Mouse (Mus musculus): ENCODE data around the gene Esr2. TPM values are rescaled to one million over a fixed set of nuclear protein-coding genes. Genes with fewer than 3 reads are reported as not detected.
"Not testable (repeated sequence)": the region's sequence is repeated elsewhere in the genome, so short reads cannot be mapped to it uniquely, and the experiment has no call there.

The Esr2 gene
- polyA plus RNA-seq, 1 experiment from 2014 or later, result 0.32 TPM

GRCm38 (mm10) chr12:76152389-76152788 is 24.7 kb downstream of the Esr2 start:
- H3K4me2 ChIP-seq (ENCODE audit: low read length), result peak overlapping the region; percentile 65
- not testable (repeated sequence) for H3K4me1 ChIP-seq (ENCODE audit: control insufficient read depth in 2 of 2, insufficient read depth in 2 of 2, low read length in 2 of 2); H3K27me3 ChIP-seq (ENCODE audit: control insufficient read depth, insufficient read depth, low read length); ATAC-seq (ENCODE audit: insufficient number of reproducible peaks, insufficient read depth, low FRiP score, low read depth); H3K36me3 ChIP-seq (ENCODE audit: control insufficient read depth, insufficient read depth, low read length); H3K9me3 ChIP-seq (ENCODE audit: control insufficient read depth, low read length); H3K27ac ChIP-seq (replicated peaks in 1 of 2; ENCODE audit: control insufficient read depth in 1 of 2, insufficient read depth in 1 of 2, low read depth in 2 of 2, low read length in 2 of 2)
- H3K4me3 ChIP-seq (ENCODE audit: control insufficient read depth in 1 of 2, insufficient read depth in 1 of 2, low read depth in 1 of 2, low read length in 2 of 2), result peak overlapping the region; percentile 37 to 45
- 8% methylated on average over 30 of the region's 30 CpGs for WGBS
- peak overlapping the region; percentile 50 for H3K9ac ChIP-seq (ENCODE audit: low read length)

- Histone ChIP-seq H3K27me3 (ENCODE audit: control insufficient read depth, insufficient read depth, low read length) (no peaks in the 10 kb centered on the region), H3K36me3 (ENCODE audit: control insufficient read depth, insufficient read depth, low read length) (no peaks in the 10 kb centered on the region), H3K4me3 (ENCODE audit: control insufficient read depth in 1 of 2, insufficient read depth in 1 of 2, low read depth in 1 of 2, low read length in 2 of 2) (no peak overlapping the region), H3K4me2 (ENCODE audit: low read length) (no peak overlapping the region), H3K9me3 (ENCODE audit: control insufficient read depth, low read length) (no peaks in the 10 kb centered on the region), H3K27ac (replicated peaks in 1 of 2; ENCODE audit: control insufficient read depth in 1 of 2, insufficient read depth in 1 of 2, low read depth in 2 of 2, low read length in 2 of 2) (no peak overlapping the region), H3K4me1 (ENCODE audit: control insufficient read depth in 2 of 2, insufficient read depth in 2 of 2, low read length in 2 of 2) (peaks cover 3 to 6% of the 10 kb centered on the region in 2 experiments; a peak in 3 of 4 replicates), H3K9ac (ENCODE audit: low read length) (no peak overlapping the region)
- no peak for ATAC-seq (ENCODE audit: insufficient number of reproducible peaks, insufficient read depth, low FRiP score, low read depth)
- 53% methylated on average over 6 of the region's 6 CpGs for WGBS
Measured at GRCm38 (mm10) chr12:76136701-76137100, 40.4 kb downstream of the Esr2 start.

- WGBS, result 79% methylated on average over 9 of the region's 9 CpGs
- not testable (repeated sequence) for H3K4me1 ChIP-seq (ENCODE audit: control insufficient read depth in 2 of 2, insufficient read depth in 2 of 2, low read length in 2 of 2); H3K4me3 ChIP-seq (ENCODE audit: control insufficient read depth in 1 of 2, insufficient read depth in 1 of 2, low read depth in 1 of 2, low read length in 2 of 2); H3K27me3 ChIP-seq (ENCODE audit: control insufficient read depth, insufficient read depth, low read length); H3K36me3 ChIP-seq (ENCODE audit: control insufficient read depth, insufficient read depth, low read length); H3K9me3 ChIP-seq (ENCODE audit: control insufficient read depth, low read length); H3K9ac ChIP-seq (ENCODE audit: low read length); H3K4me2 ChIP-seq (ENCODE audit: low read length); H3K27ac ChIP-seq (replicated peaks in 1 of 2; ENCODE audit: control insufficient read depth in 1 of 2, insufficient read depth in 1 of 2, low read depth in 2 of 2, low read length in 2 of 2); ATAC-seq (ENCODE audit: insufficient number of reproducible peaks, insufficient read depth, low FRiP score, low read depth)
Measured at GRCm38 (mm10) chr12:76133081-76133480, 44.0 kb downstream of the Esr2 start.

- Histone ChIP-seq H3K9me3 (ENCODE audit: control insufficient read depth, low read length) (no peaks in the 10 kb centered on the region), H3K9ac (ENCODE audit: low read length) (no peak overlapping the region), H3K27ac (replicated peaks in 1 of 2; ENCODE audit: control insufficient read depth in 1 of 2, insufficient read depth in 1 of 2, low read depth in 2 of 2, low read length in 2 of 2) (no peak overlapping the region), H3K36me3 (ENCODE audit: control insufficient read depth, insufficient read depth, low read length) (no peaks in the 10 kb centered on the region), H3K4me2 (ENCODE audit: low read length) (no peak overlapping the region), H3K4me1 (ENCODE audit: control insufficient read depth in 2 of 2, insufficient read depth in 2 of 2, low read length in 2 of 2) (peaks cover 3 to 9% of the 10 kb centered on the region in 2 experiments; a peak in 3 of 4 replicates), H3K27me3 (ENCODE audit: control insufficient read depth, insufficient read depth, low read length) (no peaks in the 10 kb centered on the region), H3K4me3 (ENCODE audit: control insufficient read depth in 1 of 2, insufficient read depth in 1 of 2, low read depth in 1 of 2, low read length in 2 of 2) (no peak overlapping the region)
- WGBS, result 46% methylated on average over 4 of the region's 4 CpGs
- no peak for ATAC-seq (ENCODE audit: insufficient number of reproducible peaks, insufficient read depth, low FRiP score, low read depth)
Measured at GRCm38 (mm10) chr12:76132591-76132990, 44.5 kb downstream of the Esr2 start.

GRCm38 (mm10) chr12:76130891-76131290 is 46.2 kb downstream of the Esr2 start:
- no peak overlapping the region for H3K9ac ChIP-seq (ENCODE audit: low read length)
- no peaks in the 10 kb centered on the region for H3K36me3 ChIP-seq (ENCODE audit: control insufficient read depth, insufficient read depth, low read length)
- no peak overlapping the region for H3K27ac ChIP-seq (replicated peaks in 1 of 2; ENCODE audit: control insufficient read depth in 1 of 2, insufficient read depth in 1 of 2, low read depth in 2 of 2, low read length in 2 of 2)
- no peak overlapping the region for H3K4me3 ChIP-seq (ENCODE audit: control insufficient read depth in 1 of 2, insufficient read depth in 1 of 2, low read depth in 1 of 2, low read length in 2 of 2)
- no peak for ATAC-seq (ENCODE audit: insufficient number of reproducible peaks, insufficient read depth, low FRiP score, low read depth)
- H3K4me1 ChIP-seq (ENCODE audit: control insufficient read depth in 2 of 2, insufficient read depth in 2 of 2, low read length in 2 of 2), result peaks cover 3 to 9% of the 10 kb centered on the region in 2 experiments; a peak in 3 of 4 replicates
- H3K4me2 ChIP-seq (ENCODE audit: low read length), result no peak overlapping the region
- no peaks in the 10 kb centered on the region for H3K9me3 ChIP-seq (ENCODE audit: control insufficient read depth, low read length)
- no peaks in the 10 kb centered on the region for H3K27me3 ChIP-seq (ENCODE audit: control insufficient read depth, insufficient read depth, low read length)
- 86% methylated on average over 6 of the region's 6 CpGs for WGBS

- Histone ChIP-seq H3K27me3 (ENCODE audit: control insufficient read depth, insufficient read depth, low read length) (no peaks in the 10 kb centered on the region), H3K36me3 (ENCODE audit: control insufficient read depth, insufficient read depth, low read length) (no peaks in the 10 kb centered on the region), H3K4me1 (ENCODE audit: control insufficient read depth in 2 of 2, insufficient read depth in 2 of 2, low read length in 2 of 2) (peaks cover 3 to 7% of the 10 kb centered on the region in 2 experiments; a peak in 3 of 4 replicates), H3K4me3 (ENCODE audit: control insufficient read depth in 1 of 2, insufficient read depth in 1 of 2, low read depth in 1 of 2, low read length in 2 of 2) (no peak overlapping the region), H3K27ac (replicated peaks in 1 of 2; ENCODE audit: control insufficient read depth in 1 of 2, insufficient read depth in 1 of 2, low read depth in 2 of 2, low read length in 2 of 2) (no peak overlapping the region), H3K4me2 (ENCODE audit: low read length) (no peak overlapping the region), H3K9me3 (ENCODE audit: control insufficient read depth, low read length) (no peaks in the 10 kb centered on the region), H3K9ac (ENCODE audit: low read length) (no peak overlapping the region)
- 27% methylated on average over 4 of the region's 4 CpGs for WGBS
- ATAC-seq (ENCODE audit: insufficient number of reproducible peaks, insufficient read depth, low FRiP score, low read depth), result no peak
Measured at GRCm38 (mm10) chr12:76130281-76130680, 46.8 kb downstream of the Esr2 start.

- Histone ChIP-seq H3K9ac (ENCODE audit: low read length) (no peak overlapping the region), H3K4me1 (ENCODE audit: control insufficient read depth in 2 of 2, insufficient read depth in 2 of 2, low read length in 2 of 2) (peaks cover 3 to 7% of the 10 kb centered on the region in 2 experiments; a peak in 3 of 4 replicates), H3K4me3 (ENCODE audit: control insufficient read depth in 1 of 2, insufficient read depth in 1 of 2, low read depth in 1 of 2, low read length in 2 of 2) (no peak overlapping the region), H3K9me3 (ENCODE audit: control insufficient read depth, low read length) (no peaks in the 10 kb centered on the region), H3K27ac (replicated peaks in 1 of 2; ENCODE audit: control insufficient read depth in 1 of 2, insufficient read depth in 1 of 2, low read depth in 2 of 2, low read length in 2 of 2) (no peak overlapping the region), H3K4me2 (ENCODE audit: low read length) (no peak overlapping the region), H3K36me3 (ENCODE audit: control insufficient read depth, insufficient read depth, low read length) (no peaks in the 10 kb centered on the region), H3K27me3 (ENCODE audit: control insufficient read depth, insufficient read depth, low read length) (no peaks in the 10 kb centered on the region)
- no peak for ATAC-seq (ENCODE audit: insufficient number of reproducible peaks, insufficient read depth, low FRiP score, low read depth)
- 80% methylated on average over 10 of the region's 10 CpGs for WGBS
Measured at GRCm38 (mm10) chr12:76128831-76129230, 48.2 kb downstream of the Esr2 start.

- Histone ChIP-seq H3K9ac (ENCODE audit: low read length) (no peak overlapping the region), H3K36me3 (ENCODE audit: control insufficient read depth, insufficient read depth, low read length) (no peaks in the 10 kb centered on the region), H3K4me2 (ENCODE audit: low read length) (no peak overlapping the region), H3K27ac (replicated peaks in 1 of 2; ENCODE audit: control insufficient read depth in 1 of 2, insufficient read depth in 1 of 2, low read depth in 2 of 2, low read length in 2 of 2) (no peak overlapping the region), H3K27me3 (ENCODE audit: control insufficient read depth, insufficient read depth, low read length) (no peaks in the 10 kb centered on the region), H3K9me3 (ENCODE audit: control insufficient read depth, low read length) (no peaks in the 10 kb centered on the region), H3K4me3 (ENCODE audit: control insufficient read depth in 1 of 2, insufficient read depth in 1 of 2, low read depth in 1 of 2, low read length in 2 of 2) (no peak overlapping the region), H3K4me1 (ENCODE audit: control insufficient read depth in 2 of 2, insufficient read depth in 2 of 2, low read length in 2 of 2) (peaks cover 6 to 7% of the 10 kb centered on the region in 2 experiments; a peak in 3 of 4 replicates)
- ATAC-seq (ENCODE audit: insufficient number of reproducible peaks, insufficient read depth, low FRiP score, low read depth), result no peak
- 45% methylated on average over 3 of the region's 3 CpGs for WGBS
Measured at GRCm38 (mm10) chr12:76128306-76128705, 48.8 kb downstream of the Esr2 start.

All from heart, embryonic 14.5 days (tissue).